Mouse (Mus musculus) erythroid progenitor cell, adult 5-6 weeks (primary cell): ENCODE data around the gene Rapgef5. TPM values are rescaled to one million over a fixed set of nuclear protein-coding genes. Genes with fewer than 3 reads are reported as not detected.

Experiments
- ATAC-seq: replicated peaks from 2 replicates; pipeline ENCODE4 v1.8.0; 2016; ENCODE audit warnings: moderate number of reproducible peaks, mild to moderate bottlenecking, moderate TSS enrichment, inconsistent platforms; ENCODE audit not compliant: poor library complexity, low FRiP score, severe bottlenecking
- total RNA-seq, 2 experiments: library from RNA; stranded (forward) in 1 of 2; stranded (reverse) in 1 of 2; fragments of 150-400 nt in 1 of 2; fragments of 186-747, 209-891 nt in 1 of 2; gene quantifications; 2 replicates each; pipeline versions ENCODE4 v1.2.3 to v1.2.4; 2015 to 2017; ENCODE audit warnings: low replicate concordance in 2 of 2

The Rapgef5 gene
- total RNA-seq, 2 experiments from 2014 or later: 0.23 TPM; not detected in 1

DNA sequence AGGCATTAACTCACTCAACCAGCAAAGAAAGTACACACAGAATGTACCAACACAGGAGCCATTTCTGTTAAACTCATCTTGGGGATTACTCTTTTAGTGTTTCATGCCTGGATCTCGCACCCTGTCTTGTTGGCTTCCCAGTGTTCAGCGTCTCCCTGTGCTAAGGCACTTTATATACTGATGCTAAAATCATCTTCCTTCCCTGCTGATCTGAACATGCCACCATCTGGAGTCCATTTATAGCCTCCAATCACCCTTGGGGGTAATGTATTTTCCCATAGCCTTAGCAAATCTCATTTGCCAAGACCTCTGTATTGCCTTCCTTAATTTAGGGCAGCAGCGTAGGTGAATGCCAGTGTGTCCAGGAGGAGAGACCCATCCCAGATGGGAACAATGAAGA, 11.6 kb downstream of the Rapgef5 start:
- no peak for ATAC-seq

DNA sequence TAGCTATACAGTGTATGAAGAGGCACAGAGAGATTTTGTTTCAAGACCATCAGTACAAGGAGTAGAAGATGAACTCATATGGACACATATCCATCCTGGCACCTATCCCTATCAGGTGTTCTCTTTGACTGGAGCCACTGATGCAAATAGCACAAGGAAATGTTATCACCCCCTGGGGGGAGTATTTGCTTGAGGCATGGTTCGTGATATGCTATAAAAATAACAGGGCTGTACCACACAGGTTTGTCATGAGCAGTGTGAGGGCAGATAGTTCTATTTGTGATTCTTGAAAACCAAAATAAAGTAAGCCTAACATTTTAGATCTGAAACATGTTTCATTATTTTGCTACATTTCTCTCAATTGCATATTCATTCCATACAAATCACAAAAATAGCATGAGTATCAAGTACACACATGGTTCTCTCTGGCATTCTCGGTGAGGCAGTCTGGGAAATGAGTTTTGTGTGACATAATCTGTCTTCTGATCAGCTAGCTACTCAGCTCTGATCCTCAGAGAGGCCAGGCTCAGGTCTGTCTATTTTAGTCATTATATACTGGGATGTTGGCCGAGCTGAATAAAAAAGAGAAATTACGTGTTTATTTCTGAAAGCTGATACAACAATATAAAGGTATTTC, 12.3 kb downstream of the Rapgef5 start:
- ATAC-seq: no peak

GRCm38 (mm10) chr12:117531106-117531505, 14.8 kb downstream of the Rapgef5 start:
- ATAC-seq: no peak

- ATAC-seq: no peak
These were observed 17.2 kb downstream of the Rapgef5 start for GRCm38 (mm10) chr12:117533176-117534086.

GRCm38 (mm10) chr12:117534087-117534751, 17.9 kb downstream of the Rapgef5 start:
- no peak for ATAC-seq

DNA sequence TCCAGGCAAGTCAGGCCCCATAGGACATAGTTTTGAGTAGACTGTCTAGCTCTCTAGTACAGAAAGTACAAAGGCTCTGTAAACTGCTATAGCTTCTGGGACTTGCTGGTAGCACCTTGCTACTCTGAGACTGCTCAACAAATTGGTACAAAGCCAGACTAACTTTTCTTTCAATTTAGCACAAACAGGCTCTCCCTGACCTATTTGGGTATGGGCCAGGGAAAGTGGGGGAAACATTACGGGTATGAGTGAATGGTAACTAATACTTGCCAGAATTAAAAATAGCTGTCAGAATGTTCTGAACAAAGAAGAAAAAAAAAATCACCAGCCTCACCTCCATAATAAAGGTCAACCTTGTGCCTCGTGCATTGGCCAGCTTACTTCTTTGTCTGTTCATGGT, 24.1 kb downstream of the Rapgef5 start:
- no peak for ATAC-seq

DNA sequence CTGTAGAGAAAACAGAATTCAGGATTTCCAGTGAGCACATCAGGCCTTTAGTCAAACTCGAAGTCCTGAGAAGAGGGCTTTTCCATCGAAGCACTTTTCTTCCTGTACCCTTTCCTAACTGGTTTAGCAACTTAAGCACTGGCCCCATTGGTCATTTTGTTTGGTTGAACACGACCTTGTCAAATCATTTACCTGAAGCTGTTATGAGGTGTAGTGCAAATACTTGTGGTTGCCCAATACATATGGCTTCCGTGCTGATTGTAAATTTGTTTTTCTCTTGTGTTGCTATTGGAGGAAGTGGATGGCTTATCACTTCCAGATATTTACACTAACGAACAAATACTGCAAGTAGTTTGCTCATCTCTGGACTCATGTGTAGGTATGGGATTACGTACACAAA, 29.0 kb downstream of the Rapgef5 start:
- no peak for ATAC-seq

GRCm38 (mm10) chr12:117553353-117553752, 37.1 kb downstream of the Rapgef5 start:
- no peak for ATAC-seq

DNA sequence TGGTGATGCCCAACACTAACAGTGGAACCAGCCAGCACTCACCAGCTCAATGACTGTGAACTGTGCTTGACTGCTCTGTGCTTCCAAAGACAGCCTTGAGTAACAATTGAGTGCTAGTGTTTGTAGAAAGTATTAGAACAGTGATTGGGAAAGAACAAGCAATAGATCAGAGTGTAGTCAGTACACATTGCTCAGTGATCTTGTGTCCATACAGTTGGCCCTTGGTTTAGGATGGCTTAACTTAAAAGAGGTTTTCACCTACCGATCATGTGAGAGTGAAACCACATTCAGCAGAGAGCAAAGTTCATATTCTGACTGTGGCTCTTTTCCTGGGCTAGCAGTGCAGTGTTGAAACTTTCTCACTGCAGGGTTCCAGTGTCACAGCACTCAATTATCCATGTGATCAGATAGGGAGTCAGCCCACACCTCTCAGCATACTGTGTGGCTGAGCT, 38.4 kb downstream of the Rapgef5 start:
- no peak for ATAC-seq

GRCm38 (mm10) chr12:117560450-117560849, 44.2 kb downstream of the Rapgef5 start:
- ATAC-seq: no peak

GRCm38 (mm10) chr12:117561411-117562059, 45.3 kb downstream of the Rapgef5 start:
- ATAC-seq: no peak

GRCm38 (mm10) chr12:117562085-117562484, 45.8 kb downstream of the Rapgef5 start:
- ATAC-seq: no peak

DNA sequence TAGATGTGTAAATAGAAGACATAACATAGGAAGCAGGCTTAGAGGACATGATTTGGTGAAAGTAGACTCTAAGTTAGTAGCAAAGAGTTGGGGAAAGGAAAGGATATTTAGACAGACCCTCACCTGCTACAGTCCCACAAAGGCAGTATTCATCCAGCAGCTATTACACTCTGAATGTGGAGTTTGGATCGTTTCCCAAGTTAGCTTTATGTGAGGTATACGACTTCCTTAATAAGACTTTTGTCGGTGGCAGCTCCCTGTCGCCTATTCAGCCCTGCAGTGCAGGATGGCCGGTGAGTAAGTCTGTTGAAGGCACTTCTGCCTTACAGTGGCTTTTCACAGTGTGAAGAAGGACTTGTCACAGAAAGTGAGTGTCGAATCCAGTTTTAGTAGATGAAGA, 47.6 kb downstream of the Rapgef5 start:
- no peak for ATAC-seq

GRCm38 (mm10) chr12:117566298-117566697, 50.0 kb downstream of the Rapgef5 start:
- no peak for ATAC-seq

GRCm38 (mm10) chr12:117569671-117570070, 53.4 kb downstream of the Rapgef5 start:
- no peak for ATAC-seq

GRCm38 (mm10) chr12:117584256-117584655, 68.0 kb downstream of the Rapgef5 start:
- ATAC-seq: no peak

DNA sequence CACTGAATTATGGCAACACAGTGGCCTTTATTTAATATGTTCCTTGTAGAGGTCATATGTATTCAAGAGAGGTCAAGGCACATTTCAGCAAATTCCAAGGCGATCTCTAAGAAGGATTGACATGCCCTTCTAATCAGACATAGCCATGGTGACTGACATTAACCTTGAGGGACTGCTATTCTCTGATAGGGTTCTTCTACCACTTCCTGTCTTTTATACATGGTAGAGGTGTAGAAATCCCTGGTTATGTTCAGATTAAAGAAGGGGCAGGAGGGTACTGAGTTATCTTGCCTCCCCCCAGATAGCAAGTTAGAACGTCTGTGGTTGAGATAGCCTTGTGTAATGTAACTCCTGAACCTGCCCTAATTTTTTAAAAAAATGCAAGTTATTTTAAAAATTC, 69.1 kb downstream of the Rapgef5 start:
- no peak for ATAC-seq

DNA sequence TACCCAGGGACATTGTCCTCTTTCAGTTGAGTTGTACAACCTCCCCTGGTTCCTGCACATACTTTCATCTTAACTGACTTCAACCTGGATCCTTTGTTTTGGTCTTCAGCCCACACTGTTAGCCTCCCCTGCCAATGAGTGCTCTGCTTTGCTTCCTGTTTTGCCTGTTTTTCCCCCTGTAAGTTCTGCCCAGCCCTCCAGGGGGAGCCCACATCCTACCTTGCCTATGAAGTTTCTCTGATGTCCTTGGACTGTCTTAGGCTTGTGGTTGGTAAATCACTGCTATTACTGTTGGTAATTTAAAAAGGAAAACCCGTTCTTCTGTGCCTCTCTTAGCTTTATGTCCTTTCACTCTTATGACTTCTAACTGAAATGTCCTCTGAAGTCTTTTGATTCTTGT, 69.8 kb downstream of the Rapgef5 start:
- ATAC-seq: no peak

GRCm38 (mm10) chr12:117589186-117589585, 72.9 kb downstream of the Rapgef5 start:
- ATAC-seq: no peak

DNA sequence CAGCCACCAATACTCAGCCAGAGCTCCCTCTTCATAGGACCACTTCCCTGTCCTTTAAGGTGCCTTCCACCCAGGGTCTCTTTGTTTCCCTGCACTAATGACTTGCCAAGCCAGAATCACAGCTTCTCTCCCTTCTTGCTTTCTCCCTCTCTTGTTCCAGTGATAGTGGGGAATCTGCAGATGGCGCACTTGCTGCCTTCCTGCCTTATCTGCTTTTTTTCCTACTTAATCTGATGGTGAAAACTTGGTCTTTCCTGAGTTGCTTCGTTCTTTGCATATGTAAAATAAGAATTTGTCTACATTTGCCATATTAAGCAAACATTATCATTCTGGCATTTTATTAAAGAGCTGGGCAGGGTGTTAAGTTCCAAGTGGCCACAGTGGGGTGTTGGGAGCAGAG, 75.7 kb downstream of the Rapgef5 start:
- no peak for ATAC-seq
